Mouse (Mus musculus) intestine, embryonic 14.5 days (tissue): ENCODE results near the gene Oscp1. TPM values are rescaled to one million over a fixed set of nuclear protein-coding genes. Genes with fewer than 3 reads are reported as not detected.

Experiments
- ATAC-seq: fragments of 200-750 bp; cut with Nextera tagmentation; replicated peaks from 2 replicates; pipeline ENCODE4 v1.8.0; 2017; ENCODE audit warnings: low read depth, moderate number of reproducible peaks, moderate TSS enrichment, moderate library complexity; ENCODE audit not compliant: low FRiP score, low TSS enrichment
- DNase-seq: peaks from one replicate; pipeline ENCODE4 v3.0.0-alpha.2; 2018; ENCODE audit warnings: low spot score
- H3K27ac ChIP-seq: fragments of 300-500 bp; sonication (generic); 2 replicates; pipeline ENCODE4 v1.5.1; 2014; ENCODE audit warnings: low read depth, mild to moderate bottlenecking, control low read depth
- H3K27me3 ChIP-seq: fragments of 300-500 bp; sonication (generic); replicated peaks from 2 replicates; pipeline ENCODE4 v1.6.1; 2014; ENCODE audit warnings: low read length, control low read depth; ENCODE audit not compliant: control insufficient read depth, insufficient read depth
- H3K36me3 ChIP-seq: fragments of 300-500 bp; sonication (generic); 2 replicates; pipeline ENCODE4 v1.6.1; 2014; ENCODE audit warnings: low read length, control low read depth; ENCODE audit not compliant: control insufficient read depth, insufficient read depth
- H3K4me1 ChIP-seq: fragments of 300-500 bp; sonication (generic); replicated peaks from 2 replicates; pipeline ENCODE4 v1.6.1; 2014; ENCODE audit warnings: low read length, control low read depth, mixed read lengths; ENCODE audit not compliant: control insufficient read depth, insufficient read depth
- H3K4me2 ChIP-seq: fragments of 300-500 bp; sonication (generic); 2 replicates; pipeline ENCODE4 v1.6.1; 2014; ENCODE audit warnings: low read length
- H3K4me3 ChIP-seq: fragments of 300-500 bp; sonication (generic); 2 replicates; pipeline ENCODE4 v1.5.1; 2014; ENCODE audit warnings: low read depth, low read length, control low read depth, mixed read lengths
- H3K9ac ChIP-seq: fragments of 300-500 bp; sonication (generic); 2 replicates; pipeline ENCODE4 v1.6.1; 2014; ENCODE audit warnings: mild to moderate bottlenecking, low read length
- H3K9me3 ChIP-seq: fragments of 300-500 bp; sonication (generic); 2 replicates; pipeline ENCODE4 v1.6.1; 2016; ENCODE audit warnings: low read length, control low read depth; ENCODE audit not compliant: control insufficient read depth
- WGBS: fragments of 180-500 bp; shearing (Covaris S2); extraction: QIAGEN DNeasy Blood & Tissue Kit; methylation state at CpG from one replicate; pipeline ENCODE4 v1.1.7; 2014; 5-methylcytosine and 5-hydroxymethylcytosine counted together
- polyA plus RNA-seq: library from polyadenylated mRNA; unstranded; fragments of >200 nt; fragmentation: Nextera tagmentation; extraction: Ambion mirVana; gene quantifications from 2 replicates; pipeline ENCODE4 v1.2.1, GENCODE M21; 2014

The Oscp1 gene
- polyA plus RNA-seq, 1 experiment from 2014 or later, result 12.1 TPM

GRCm38 (mm10) chr4:126103590-126104068, 45.3 kb downstream of the Oscp1 start, which contains the start of gene Stk40:
Gene Stk40 (plus strand): TSS chr4:126103957.
- under 1% methylated on average over 34 of the region's 34 CpGs for WGBS
- Histone ChIP-seq H3K27me3 (no peaks in the 10 kb centered on the region), H3K36me3 (0 out of 2 replicates have a peak, but pooled peaks cover under 1% of the 10 kb centered on the region), H3K9ac (peak within 1 kb of the TSS; percentile 72), H3K4me1 (peaks cover 21% of the 10 kb centered on the region), H3K4me2 (peak within 1 kb of the TSS; percentile 85), H3K4me3 (peak within 1 kb of the TSS; percentile 65), H3K27ac (peak within 1 kb of the TSS; percentile 85), H3K9me3 (no peaks in the 10 kb centered on the region)
- peak; percentile 96 for ATAC-seq
- peak; percentile 99 for DNase-seq

DNA sequence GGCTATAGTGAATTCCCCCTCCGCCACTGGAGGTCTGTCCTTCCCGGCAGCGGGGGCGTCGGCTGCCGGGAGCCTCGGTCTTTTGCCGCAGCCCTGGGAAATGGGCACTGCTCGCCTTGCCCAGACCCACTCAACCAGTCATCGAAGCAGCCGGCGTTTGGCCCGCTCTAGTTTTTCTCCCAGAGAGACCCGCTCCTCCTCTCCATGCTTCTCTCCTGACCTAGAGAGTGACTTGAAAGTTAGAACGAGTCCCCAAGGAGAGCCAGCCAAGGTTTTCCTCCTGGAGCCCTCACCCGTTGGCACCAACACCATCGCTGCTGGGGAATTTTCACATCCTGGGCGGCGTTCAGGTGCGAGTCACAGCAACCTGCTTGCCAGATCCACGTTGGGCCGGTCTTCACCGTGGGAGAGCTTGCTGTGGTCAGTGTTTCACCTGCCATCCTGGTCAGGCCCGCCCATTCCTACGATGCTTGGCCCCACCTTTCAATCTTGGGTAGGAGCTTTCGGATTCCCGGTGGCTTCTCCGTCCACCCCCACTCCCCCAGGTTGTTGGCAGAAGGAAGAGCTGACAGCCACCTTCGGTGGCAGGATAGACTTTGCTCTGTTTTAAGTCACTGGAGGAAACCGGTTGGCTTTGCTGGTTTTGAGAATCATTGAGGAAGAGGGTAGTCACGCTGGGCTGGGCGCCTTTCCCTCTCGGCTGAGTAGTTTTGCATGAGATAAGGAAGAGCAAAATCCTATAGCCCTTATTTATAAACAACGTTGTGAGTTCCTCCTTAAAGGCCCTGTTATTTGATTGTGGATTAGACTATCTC, 46.1 kb downstream of the Oscp1 start:
- ATAC-seq, result no peak; the same call in 1 of the 2 replicates
- H3K4me3 ChIP-seq, result peak overlapping the region; percentile 65
- H3K36me3 ChIP-seq, result no peaks in the 10 kb centered on the region
- H3K9ac ChIP-seq, result peak overlapping the region; percentile 72
- H3K9me3 ChIP-seq, result no peaks in the 10 kb centered on the region
- H3K4me2 ChIP-seq, result peak overlapping the region; percentile 85
- no peak overlapping the region for H3K27ac ChIP-seq
- H3K4me1 ChIP-seq, result peaks cover 24% of the 10 kb centered on the region
- no peaks in the 10 kb centered on the region for H3K27me3 ChIP-seq
- WGBS, result 2% methylated on average over 34 of the region's 34 CpGs
- peak; percentile 72 for DNase-seq

DNA sequence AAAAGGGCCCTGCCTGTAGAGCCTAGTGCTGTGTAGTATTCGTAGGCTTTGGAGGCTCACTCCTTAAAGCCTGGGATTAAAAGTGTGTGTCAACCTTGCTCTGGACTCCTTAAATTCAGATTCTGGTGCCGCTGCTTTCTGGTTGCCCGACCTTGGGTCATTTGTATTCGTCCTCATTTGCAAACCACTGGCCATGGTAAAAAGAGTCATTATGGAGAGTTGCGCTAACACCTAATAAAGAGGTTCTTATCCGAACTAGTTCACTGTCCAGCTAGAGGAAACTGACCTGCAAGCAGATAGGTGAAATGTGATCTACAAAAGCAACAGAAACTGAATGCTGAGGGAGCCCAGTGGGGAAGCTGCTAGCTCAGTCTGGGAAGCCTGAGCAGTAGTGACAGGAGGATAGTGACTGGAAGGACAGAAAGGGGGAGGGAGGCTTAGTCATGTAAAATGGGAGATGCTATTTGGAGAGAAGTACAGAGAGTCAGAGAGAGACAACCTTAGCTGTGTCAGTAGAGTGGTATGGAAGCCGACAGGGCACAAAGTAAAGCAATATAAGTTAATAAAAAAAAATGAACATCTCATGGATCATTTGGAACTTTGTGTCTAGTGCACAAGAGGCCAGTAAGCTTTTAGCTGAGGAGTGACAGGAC, 46.9 kb downstream of the Oscp1 start:
- H3K4me1 ChIP-seq, result peaks cover 32% of the 10 kb centered on the region
- 64% methylated on average over 7 of the region's 7 CpGs for WGBS
- H3K27me3 ChIP-seq, result no peaks in the 10 kb centered on the region
- peak overlapping the region; percentile 65; the same call in 1 of the 2 replicates for H3K4me3 ChIP-seq
- peak overlapping the region; percentile 85 for H3K4me2 ChIP-seq
- H3K9me3 ChIP-seq, result no peaks in the 10 kb centered on the region
- ATAC-seq, result no peak
- H3K27ac ChIP-seq, result no peak overlapping the region
- no peak for DNase-seq
- no peaks in the 10 kb centered on the region for H3K36me3 ChIP-seq
- H3K9ac ChIP-seq, result no peak overlapping the region

DNA sequence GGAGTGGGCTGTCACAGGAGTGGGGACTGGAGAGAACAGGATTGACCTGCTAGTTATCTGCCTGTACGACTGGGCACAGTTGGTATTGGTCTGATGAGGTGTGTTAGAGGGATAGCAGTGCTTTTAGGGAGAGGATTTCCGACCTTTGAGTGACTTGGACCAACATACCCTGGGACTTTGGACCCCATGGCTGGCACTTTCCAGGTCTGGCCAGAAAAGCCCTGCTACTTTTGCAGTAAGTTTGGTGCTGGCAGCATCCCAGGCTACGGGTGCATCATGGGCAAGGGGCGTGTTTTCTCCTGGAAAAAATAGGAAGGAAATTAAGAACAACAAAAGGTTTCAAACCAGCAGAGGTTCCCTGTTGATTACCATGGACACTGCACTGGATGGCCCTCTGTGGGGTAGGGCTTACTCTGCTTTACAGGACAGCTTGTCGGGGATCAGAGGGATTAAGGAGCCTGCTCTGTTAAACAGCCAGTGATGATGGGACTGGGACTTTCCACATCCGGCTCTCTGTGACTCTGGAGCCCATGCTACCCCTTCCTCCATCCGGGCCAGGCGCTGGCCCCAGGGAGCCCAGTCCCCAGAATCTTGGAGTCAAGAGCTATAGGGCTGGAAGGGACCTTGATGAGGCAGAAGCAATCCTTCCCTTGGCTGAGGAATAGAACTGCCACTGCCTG, 49.8 kb downstream of the Oscp1 start:
- no peaks in the 10 kb centered on the region for H3K9me3 ChIP-seq
- no peaks in the 10 kb centered on the region for H3K27me3 ChIP-seq
- peaks cover 35% of the 10 kb centered on the region for H3K4me1 ChIP-seq
- no peak overlapping the region for H3K4me3 ChIP-seq
- DNase-seq (no peak), ATAC-seq (no peak)
- WGBS, result 57% methylated on average over 8 of the region's 8 CpGs
- H3K27ac ChIP-seq, result no peak overlapping the region
- no peak overlapping the region for H3K9ac ChIP-seq
- no peaks in the 10 kb centered on the region for H3K36me3 ChIP-seq
- no peak overlapping the region for H3K4me2 ChIP-seq

DNA sequence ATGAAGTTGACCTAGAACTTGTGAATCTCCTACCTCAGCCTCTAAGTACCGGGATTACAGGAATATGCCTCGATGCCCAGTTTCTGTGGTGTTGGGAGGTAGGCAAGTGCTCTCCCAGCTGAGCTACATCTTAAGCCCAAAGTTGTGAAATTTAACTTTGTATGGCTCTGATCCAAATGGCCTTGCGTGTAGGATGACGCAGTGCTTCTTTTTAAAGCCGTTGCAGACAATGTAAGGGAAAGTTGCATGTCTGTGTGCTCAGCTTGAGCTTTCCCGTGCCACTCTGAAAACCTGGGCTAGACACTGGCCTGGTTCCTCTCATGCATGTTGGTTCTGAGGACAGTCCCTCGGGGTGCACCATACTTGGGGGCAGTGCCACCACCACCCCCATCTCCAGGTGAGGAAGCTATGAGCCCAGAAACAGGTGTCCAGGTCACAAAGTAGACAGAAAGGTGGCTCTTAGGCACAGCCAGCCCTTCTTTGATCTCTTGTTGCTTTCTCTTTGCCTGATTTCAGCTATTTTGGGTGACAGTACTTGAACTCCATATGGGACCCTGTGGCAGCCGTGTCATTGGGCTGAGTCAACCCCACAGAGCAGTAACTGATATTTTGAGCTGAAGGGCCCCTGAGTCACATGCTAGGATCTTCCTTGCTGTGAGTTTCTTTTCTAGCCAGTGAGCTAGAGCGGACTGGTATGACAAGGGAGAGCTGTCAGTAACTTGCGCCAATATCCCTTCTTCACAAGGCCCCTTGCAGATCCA, 51.4 kb downstream of the Oscp1 start:
- Histone ChIP-seq H3K4me2 (0 out of 2 replicates have a peak overlapping the region, but pooled peaks have one; percentile 26), H3K9ac (no peak overlapping the region), H3K27me3 (no peaks in the 10 kb centered on the region), H3K4me1 (peaks cover 32% of the 10 kb centered on the region), H3K4me3 (no peak overlapping the region), H3K36me3 (no peaks in the 10 kb centered on the region), H3K9me3 (no peaks in the 10 kb centered on the region), H3K27ac (peak overlapping the region; percentile 80)
- 70% methylated on average over 10 of the region's 10 CpGs for WGBS
- DNase-seq, result no peak
- ATAC-seq, result no peak

GRCm38 (mm10) chr4:126110374-126111152, 52.2 kb downstream of the Oscp1 start:
- DNase-seq (peak; percentile 65), ATAC-seq (peak; percentile 47)
- 15% methylated on average over 12 of the region's 12 CpGs for WGBS
- H3K27me3 ChIP-seq, result no peaks in the 10 kb centered on the region
- peaks cover 26% of the 10 kb centered on the region for H3K4me1 ChIP-seq
- peak overlapping the region; percentile 30 for H3K9ac ChIP-seq
- peak overlapping the region; percentile 26 for H3K4me2 ChIP-seq
- no peaks in the 10 kb centered on the region for H3K9me3 ChIP-seq
- peak overlapping the region; percentile 80 for H3K27ac ChIP-seq
- H3K4me3 ChIP-seq, result no peak overlapping the region
- H3K36me3 ChIP-seq, result no peaks in the 10 kb centered on the region

- Histone ChIP-seq H3K36me3 (no peaks in the 10 kb centered on the region), H3K4me3 (no peak overlapping the region), H3K9me3 (no peaks in the 10 kb centered on the region), H3K27me3 (no peaks in the 10 kb centered on the region), H3K27ac (peak overlapping the region; percentile 80), H3K9ac (peak overlapping the region; percentile 30), H3K4me1 (peaks cover 26% of the 10 kb centered on the region), H3K4me2 (peak overlapping the region; percentile 26)
- ATAC-seq, result no peak
- WGBS, result 30% methylated on average over 7 of the region's 7 CpGs
- DNase-seq, result no peak
Observed at GRCm38 (mm10) chr4:126111153-126111549, 52.8 kb downstream of the Oscp1 start.
